Mouse (Mus musculus) heart, postnatal 0 days (tissue): Measurements from ENCODE around the gene Slc1a4.

Experiments used
- CTCF ChIP-seq: IDR thresholded peaks from 2 replicates; pipeline ENCODE4 v1.5.1; 2016; ENCODE audit warnings: antibody characterized with exemption, control low read depth, low read depth
- EP300 ChIP-seq: IDR thresholded peaks from 2 replicates; pipeline ENCODE4 v1.6.1; 2016; ENCODE audit warnings: antibody characterized with exemption, low read depth

DNA sequence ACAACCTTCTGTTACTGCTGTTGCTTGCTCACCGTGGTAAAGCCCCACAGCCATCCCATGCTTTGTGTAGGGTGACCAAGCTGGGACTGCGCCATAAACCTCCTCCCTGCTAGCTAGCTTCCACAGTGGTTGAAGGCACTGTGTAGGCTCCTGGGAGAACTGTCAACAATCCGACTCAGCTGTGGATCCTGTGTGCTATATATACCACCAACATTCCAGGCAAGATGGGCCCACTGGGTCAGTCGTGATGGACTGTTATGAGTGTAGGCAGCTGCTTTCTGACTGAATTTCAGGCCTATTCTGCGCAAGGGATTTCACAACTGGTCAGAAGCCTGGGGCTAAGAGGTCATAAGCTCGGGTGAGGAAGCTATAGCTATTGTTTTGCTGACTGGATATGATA is 32.6 kb downstream of the Slc1a4 start:
- TF ChIP-seq CTCF, result no peak
- TF ChIP-seq EP300, result no peak
